Mouse (Mus musculus): Measurements from ENCODE around the gene Cad. TPM values are rescaled to one million over a fixed set of nuclear protein-coding genes. Genes with fewer than 3 reads are reported as not detected.

Cad gene
- total RNA-seq, 2 experiments from 2014 or later, result 19.2 to 24.4 TPM

- no peak for DNase-seq (ENCODE audit: low spot score in 2 of 2)
Measured at GRCm38 (mm10) chr5:31095711-31096480, 41.3 kb downstream of the Cad start.

- no peak for DNase-seq (ENCODE audit: low spot score in 2 of 2)
Measured at GRCm38 (mm10) chr5:31105814-31106335, 51.3 kb downstream of the Cad start, which contains the start of gene Dnajc5g. Dnajc5g (plus strand) TSS chr5:31106285.

- no peak for DNase-seq (ENCODE audit: low spot score in 2 of 2)
Measured at GRCm38 (mm10) chr5:31108000-31108490, 53.5 kb downstream of the Cad start, which contains the start of gene Slc30a3. Slc30a3 (minus strand) TSS chr5:31108237.

- DNase-seq (ENCODE audit: low spot score in 2 of 2), result no peak
Measured at GRCm38 (mm10) chr5:31110781-31111180, 56.2 kb downstream of the Cad start.

- DNase-seq (ENCODE audit: low spot score in 2 of 2), result no peak
Measured at GRCm38 (mm10) chr5:31116354-31116753, 61.8 kb downstream of the Cad start, which contains the start of gene Trim54. Trim54 (plus strand) TSS chr5:31116712.

GRCm38 (mm10) chr5:31116912-31117311, 62.3 kb downstream of the Cad start:
- DNase-seq (ENCODE audit: low spot score in 2 of 2), result no peak

- peak; percentile 28 to 54 for DNase-seq (ENCODE audit: low spot score in 2 of 2)
Measured at GRCm38 (mm10) chr5:31121111-31121510, 66.5 kb downstream of the Cad start.

GRCm38 (mm10) chr5:31123481-31123880, 68.9 kb downstream of the Cad start:
- no peak for DNase-seq (ENCODE audit: low spot score in 2 of 2)

- DNase-seq (ENCODE audit: low spot score in 2 of 2), result peak in 1 of 2 experiments; percentile 14
Measured at GRCm38 (mm10) chr5:31126050-31126449, 71.5 kb downstream of the Cad start.

Other genes starting within 250 kb of the Cad start
- gene Mapre3, start 240.1 kb upstream of the Cad start, total RNA-seq (2021), result 100 to 1,000 TPM; 221 to 228 TPM
- gene Tmem214, start 186.8 kb upstream of the Cad start, total RNA-seq (2021), result 10 to 100 TPM; 63.7 to 68.0 TPM
- gene Agbl5, start 166.1 kb upstream of the Cad start, total RNA-seq (2021), result 10 to 100 TPM; 15.6 to 16.4 TPM
- 100 to 1,000 TPM; 103 to 111 TPM for gene Ost4, start 147.0 kb upstream of the Cad start, total RNA-seq (2021)
- gene Emilin1, start 141.4 kb upstream of the Cad start, total RNA-seq (2021), result 1 to 10 TPM; 2.6 to 3.6 TPM
- gene Khk, start 133.3 kb upstream of the Cad start, total RNA-seq (2021), result 10 to 100 TPM; 15.8 to 19.3 TPM
- gene Cgref1, start 109.2 kb upstream of the Cad start, total RNA-seq (2021), result 10 to 100 TPM; 26.1 to 28.6 TPM
- gene Preb, start 94.4 kb upstream of the Cad start, total RNA-seq (2021), result 100 to 1,000 TPM; 121 to 133 TPM
- gene Tcf23, start 86.1 kb upstream of the Cad start, total RNA-seq (2021), result under 1 TPM; 0.14 to 0.16 TPM
- 10 to 100 TPM; 70.6 to 73.8 TPM for gene Atraid, start 6.5 kb upstream of the Cad start, total RNA-seq (2021)
- 10 to 100 TPM; 19.3 to 20.9 TPM for gene Slc5a6, start 5.9 kb upstream of the Cad start, total RNA-seq (2021)
- not detected for gene Dnajc5g, start 51.5 kb downstream of the Cad start, total RNA-seq (2021)
- 100 to 1,000 TPM; 145 to 165 TPM for gene Slc30a3, start 53.5 kb downstream of the Cad start, total RNA-seq (2021)
- gene Trim54, start 61.9 kb downstream of the Cad start, total RNA-seq (2021), result 1 to 10 TPM; 1.7 to 1.9 TPM
- 1 to 10 TPM; 1.4 to 2.8 TPM for gene Ucn, start 84.0 kb downstream of the Cad start, total RNA-seq (2021)
- gene Mpv17, start 99.5 kb downstream of the Cad start, total RNA-seq (2021), result 10 to 100 TPM; 46.9 to 51.8 TPM
- 1 to 10 TPM; 3.0 to 4.4 TPM for gene Gm29609, start 125.1 kb downstream of the Cad start, total RNA-seq (2021)
- gene Gtf3c2, start 125.4 kb downstream of the Cad start, total RNA-seq (2021), result 10 to 100 TPM; 50.5 to 53.6 TPM
- 10 to 100 TPM; 77.5 to 80.3 TPM for gene Snx17, start 138.4 kb downstream of the Cad start, total RNA-seq (2021)
- 10 to 100 TPM; 35.4 to 40.1 TPM for gene Eif2b4, start 138.7 kb downstream of the Cad start, total RNA-seq (2021)
- 10 to 100 TPM; 24.2 to 28.7 TPM for gene Zfp513, start 147.5 kb downstream of the Cad start, total RNA-seq (2021)
- gene Ppm1g, start 165.9 kb downstream of the Cad start, total RNA-seq (2021), result 10 to 100 TPM; 70.7 to 76.2 TPM
- gene Nrbp1, start 186.1 kb downstream of the Cad start, total RNA-seq (2021), result 10 to 100 TPM; 86.2 to 87.1 TPM
- gene Gm9970, start 186.5 kb downstream of the Cad start, total RNA-seq (2021), result not detected
- 1 to 10 TPM; 1.9 to 2.4 TPM for gene Krtcap3, start 196.9 kb downstream of the Cad start, total RNA-seq (2021)
- gene Ift172, start 236.3 kb downstream of the Cad start, total RNA-seq (2021), result 100 to 1,000 TPM in 1 of 2 experiments, 10 to 100 TPM in 1; 95.7 to 101 TPM
- 100 to 1,000 TPM; 159 to 160 TPM for gene Fndc4, start 241.3 kb downstream of the Cad start, total RNA-seq (2021)
- not detected for gene Gckr, start 242.7 kb downstream of the Cad start, total RNA-seq (2021)